Mouse (Mus musculus): ENCODE measurements around the gene Cpa2. TPM values are rescaled to one million over a fixed set of nuclear protein-coding genes. Genes with fewer than 3 reads are reported as not detected.

Cpa2 gene
- total RNA-seq, 2 experiments from 2014 or later, result 1.9 to 2.0 TPM

GRCm38 (mm10) chr6:30547656-30548306, 6.4 kb downstream of the Cpa2 start:
- DNase-seq (ENCODE audit: low spot score in 2 of 2), result no peak

GRCm38 (mm10) chr6:30549231-30549761, 7.9 kb downstream of the Cpa2 start:
- peak in 1 of 2 experiments; percentile 42 for DNase-seq (ENCODE audit: low spot score in 2 of 2)

GRCm38 (mm10) chr6:30550496-30551192, 9.3 kb downstream of the Cpa2 start:
- DNase-seq (ENCODE audit: low spot score in 2 of 2), result no peak

- DNase-seq (ENCODE audit: low spot score in 2 of 2), result no peak
Measured at GRCm38 (mm10) chr6:30551193-30551515, 9.8 kb downstream of the Cpa2 start.

- DNase-seq (ENCODE audit: low spot score in 2 of 2), result no peak
Measured at GRCm38 (mm10) chr6:30551644-30552580, 10.5 kb downstream of the Cpa2 start.

GRCm38 (mm10) chr6:30552628-30553027, 11.2 kb downstream of the Cpa2 start:
- no peak for DNase-seq (ENCODE audit: low spot score in 2 of 2)

GRCm38 (mm10) chr6:30553381-30554010, 12.1 kb downstream of the Cpa2 start:
- no peak for DNase-seq (ENCODE audit: low spot score in 2 of 2)

GRCm38 (mm10) chr6:30554092-30554491, 12.7 kb downstream of the Cpa2 start:
- no peak for DNase-seq (ENCODE audit: low spot score in 2 of 2)

- DNase-seq (ENCODE audit: low spot score in 2 of 2), result no peak
Measured at GRCm38 (mm10) chr6:30554621-30555170, 13.3 kb downstream of the Cpa2 start.

- DNase-seq (ENCODE audit: low spot score in 2 of 2), result no peak
Measured at GRCm38 (mm10) chr6:30556080-30556479, 14.7 kb downstream of the Cpa2 start.

GRCm38 (mm10) chr6:30559726-30560125, 18.3 kb downstream of the Cpa2 start:
- no peak for DNase-seq (ENCODE audit: low spot score in 2 of 2)

- DNase-seq (ENCODE audit: low spot score in 2 of 2), result no peak
Measured at GRCm38 (mm10) chr6:30562132-30562531, 20.8 kb downstream of the Cpa2 start.

- no peak for DNase-seq (ENCODE audit: low spot score in 2 of 2)
Measured at GRCm38 (mm10) chr6:30563575-30563974, 22.2 kb downstream of the Cpa2 start.

- no peak for DNase-seq (ENCODE audit: low spot score in 2 of 2)
Measured at GRCm38 (mm10) chr6:30564051-30564450, 22.7 kb downstream of the Cpa2 start.

- DNase-seq (ENCODE audit: low spot score in 2 of 2), result no peak
Measured at GRCm38 (mm10) chr6:30568069-30568468, 26.7 kb downstream of the Cpa2 start, which contains the start of gene Cpa4. Cpa4 (plus strand) TSS chr6:30568369.

GRCm38 (mm10) chr6:30569331-30569730, 27.9 kb downstream of the Cpa2 start:
- DNase-seq (ENCODE audit: low spot score in 2 of 2), result peak in 1 of 2 experiments; percentile 49

GRCm38 (mm10) chr6:30570012-30570411, 28.6 kb downstream of the Cpa2 start:
- DNase-seq (ENCODE audit: low spot score in 2 of 2), result peak in 1 of 2 experiments; percentile 42

GRCm38 (mm10) chr6:30572456-30573311, 31.3 kb downstream of the Cpa2 start:
- peak; percentile 69 to 84 for DNase-seq (ENCODE audit: low spot score in 2 of 2)

GRCm38 (mm10) chr6:30573380-30573779, 32.0 kb downstream of the Cpa2 start:
- no peak for DNase-seq (ENCODE audit: low spot score in 2 of 2)

GRCm38 (mm10) chr6:30574945-30575344, 33.6 kb downstream of the Cpa2 start:
- DNase-seq (ENCODE audit: low spot score in 2 of 2), result no peak

Data from left cerebral cortex, adult 18-20 months (tissue).